Mouse (Mus musculus) embryonic facial prominence, embryonic 11.5 days (tissue): ENCODE measurements around the gene Ankrd63. TPM values are rescaled to one million over a fixed set of nuclear protein-coding genes. Genes with fewer than 3 reads are reported as not detected.

Experiments used
- ATAC-seq: fragments of 200-750 bp; cut with Nextera tagmentation; replicated peaks from 2 replicates; pipeline ENCODE4 v1.8.0; 2017; ENCODE audit warnings: low read depth; ENCODE audit not compliant: insufficient number of reproducible peaks, low FRiP score, low TSS enrichment
- DNase-seq: peaks from one replicate; pipeline ENCODE4 v3.0.0-alpha.2; 2015; ENCODE audit warnings: low spot score
- H3K27ac ChIP-seq: fragments of 300-500 bp; sonication (generic); replicated peaks from 2 replicates; pipeline ENCODE4 v1.5.1; 2014; ENCODE audit warnings: mild to moderate bottlenecking, low read depth, low read length, control low read depth
- H3K27me3 ChIP-seq: fragments of 300-500 bp; sonication (generic); 2 replicates; pipeline ENCODE4 v1.6.1; 2014; ENCODE audit warnings: mild to moderate bottlenecking, low read length, moderate library complexity, mixed read lengths; ENCODE audit not compliant: control insufficient read depth, insufficient read depth
- H3K36me3 ChIP-seq: fragments of 300-500 bp; sonication (generic); replicated peaks from 2 replicates; pipeline ENCODE4 v1.6.1; 2014; ENCODE audit warnings: low read depth, mild to moderate bottlenecking, low read length, moderate library complexity, mixed read lengths; ENCODE audit not compliant: control insufficient read depth, insufficient read depth
- H3K4me1 ChIP-seq: fragments of 300-500 bp; sonication (generic); 2 replicates; pipeline ENCODE4 v1.6.1; 2014; ENCODE audit warnings: low read length, mixed read lengths; ENCODE audit not compliant: control insufficient read depth, insufficient read depth
- H3K4me2 ChIP-seq: fragments of 300-500 bp; sonication (generic); 2 replicates; pipeline ENCODE4 v1.6.1; 2014; ENCODE audit warnings: low read depth, mild to moderate bottlenecking, control low read depth, low read length, moderate library complexity
- H3K4me3 ChIP-seq: fragments of 300-500 bp; sonication (generic); 2 replicates; pipeline ENCODE4 v1.5.1; 2014; ENCODE audit warnings: low read depth, low read length, control low read depth
- H3K9ac ChIP-seq: fragments of 300-500 bp; sonication (generic); replicated peaks from 2 replicates; pipeline ENCODE4 v1.6.1; 2014; ENCODE audit warnings: mild to moderate bottlenecking, control low read depth, low read length
- H3K9me3 ChIP-seq: fragments of 300-500 bp; sonication (generic); replicated peaks from 2 replicates; pipeline ENCODE4 v1.6.1; 2016; ENCODE audit warnings: mild to moderate bottlenecking, low read length, inconsistent platforms, mixed read lengths; ENCODE audit not compliant: control insufficient read depth
- WGBS: fragments of 180-500 bp; shearing (Covaris S2); extraction: QIAGEN DNeasy Blood & Tissue Kit; methylation state at CpG from one replicate; pipeline ENCODE4 v1.1.7; 2014; 5-methylcytosine and 5-hydroxymethylcytosine counted together
- polyA plus RNA-seq: library from polyadenylated mRNA; unstranded; fragments of >200 nt; fragmentation: Nextera tagmentation; extraction: Ambion mirVana; gene quantifications from 2 replicates; pipeline ENCODE4 v1.2.1, GENCODE M21; 2014

Gene Ankrd63
- polyA plus RNA-seq, 1 experiment from 2014 or later: not detected

- Histone ChIP-seq H3K4me1 (peaks cover 4% of the 10 kb centered on the region), H3K27me3 (peaks cover 7% of the 10 kb centered on the region), H3K4me2 (peak within 1 kb of the TSS; percentile 98), H3K36me3 (no peaks in the 10 kb centered on the region), H3K4me3 (peak within 1 kb of the TSS; percentile 89), H3K9ac (peak within 1 kb of the TSS; percentile 85), H3K27ac (no peak within 1 kb of the TSS; the same call in 1 of the 2 replicates), H3K9me3 (no peaks in the 10 kb centered on the region)
- ATAC-seq (peak; percentile 85), DNase-seq (peak; percentile 93)
- WGBS: under 1% methylated on average over 40 of the region's 57 CpGs
Observed at GRCm38 (mm10) chr2:118745232-118745884, 41.6 kb upstream of the Ankrd63 start, which contains the start of gene Inafm2. Inafm2 (plus strand) TSS chr2:118745758.

- no peak overlapping the region for H3K27ac ChIP-seq
- no peaks in the 10 kb centered on the region for H3K9me3 ChIP-seq
- WGBS: 9% methylated on average over 7 of the region's 7 CpGs
- no peak overlapping the region for H3K4me2 ChIP-seq
- ATAC-seq (no peak), DNase-seq (no peak)
- no peaks in the 10 kb centered on the region for H3K36me3 ChIP-seq
- H3K4me3 ChIP-seq: no peak overlapping the region; the same call in 1 of the 2 replicates
- H3K4me1 ChIP-seq: peaks cover 4% of the 10 kb centered on the region
- no peak overlapping the region for H3K9ac ChIP-seq
- H3K27me3 ChIP-seq: peaks cover 7% of the 10 kb centered on the region
Observed at GRCm38 (mm10) chr2:118744621-118745020, 40.9 kb upstream of the Ankrd63 start.

GRCm38 (mm10) chr2:118743261-118743943 lies 39.6 kb upstream of the Ankrd63 start:
- no peak overlapping the region for H3K4me2 ChIP-seq

GRCm38 (mm10) chr2:118741183-118741582 lies 37.4 kb upstream of the Ankrd63 start:
- H3K36me3 ChIP-seq: no peaks in the 10 kb centered on the region
- DNase-seq: no peak
- no peak for ATAC-seq
- no peak overlapping the region for H3K4me2 ChIP-seq
- 74% methylated on average over 9 of the region's 9 CpGs for WGBS
- H3K9me3 ChIP-seq: no peaks in the 10 kb centered on the region
- H3K4me1 ChIP-seq: peaks cover 4% of the 10 kb centered on the region
- H3K9ac ChIP-seq: no peak overlapping the region
- no peak overlapping the region for H3K4me3 ChIP-seq
- no peak overlapping the region for H3K27ac ChIP-seq
- peaks cover 7% of the 10 kb centered on the region for H3K27me3 ChIP-seq

More at GRCm38 (mm10) chr2:118743261-118743943, 39.6 kb upstream of the Ankrd63 start:
- DNase-seq (peak; percentile 78), ATAC-seq (no peak)
- Histone ChIP-seq H3K4me1 (peaks cover 4% of the 10 kb centered on the region), H3K9me3 (no peaks in the 10 kb centered on the region), H3K4me3 (no peak overlapping the region), H3K9ac (no peak overlapping the region), H3K27me3 (peaks cover 7% of the 10 kb centered on the region), H3K36me3 (no peaks in the 10 kb centered on the region), H3K27ac (no peak overlapping the region)
- WGBS: 27% methylated on average over 8 of the region's 8 CpGs

GRCm38 (mm10) chr2:118740341-118740740 lies 36.6 kb upstream of the Ankrd63 start:
- WGBS: 63% methylated on average over 3 of the region's 3 CpGs
- no peak for ATAC-seq
- Histone ChIP-seq H3K4me2 (no peak overlapping the region), H3K27me3 (peaks cover 7% of the 10 kb centered on the region), H3K36me3 (no peaks in the 10 kb centered on the region), H3K9me3 (no peaks in the 10 kb centered on the region), H3K9ac (no peak overlapping the region), H3K27ac (no peak overlapping the region), H3K4me3 (no peak overlapping the region), H3K4me1 (peaks cover 4% of the 10 kb centered on the region)
- DNase-seq: no peak

- Histone ChIP-seq H3K4me3 (no peak overlapping the region), H3K36me3 (no peaks in the 10 kb centered on the region), H3K27me3 (no peaks in the 10 kb centered on the region), H3K4me2 (no peak overlapping the region), H3K9me3 (no peaks in the 10 kb centered on the region), H3K9ac (no peak overlapping the region), H3K27ac (no peak overlapping the region), H3K4me1 (0 out of 2 replicates have a peak, but pooled peaks cover 4% of the 10 kb centered on the region)
- 72% methylated on average over 5 of the region's 5 CpGs for WGBS
- DNase-seq: no peak
- ATAC-seq: no peak
Observed at GRCm38 (mm10) chr2:118733341-118733740, 29.6 kb upstream of the Ankrd63 start.

GRCm38 (mm10) chr2:118731981-118732380 lies 28.2 kb upstream of the Ankrd63 start:
- H3K4me3 ChIP-seq: no peak overlapping the region
- H3K27me3 ChIP-seq: no peaks in the 10 kb centered on the region
- no peak overlapping the region for H3K27ac ChIP-seq
- H3K36me3 ChIP-seq: no peaks in the 10 kb centered on the region
- H3K9me3 ChIP-seq: no peaks in the 10 kb centered on the region
- H3K4me2 ChIP-seq: no peak overlapping the region
- DNase-seq: no peak
- 84% methylated on average over 5 of the region's 5 CpGs for WGBS
- 0 out of 2 replicates have a peak, but pooled peaks cover 4% of the 10 kb centered on the region for H3K4me1 ChIP-seq
- H3K9ac ChIP-seq: no peak overlapping the region
- no peak for ATAC-seq

GRCm38 (mm10) chr2:118730622-118730915 lies 26.8 kb upstream of the Ankrd63 start:
- Histone ChIP-seq H3K36me3 (no peaks in the 10 kb centered on the region), H3K9ac (no peak overlapping the region), H3K4me3 (no peak overlapping the region), H3K4me2 (no peak overlapping the region), H3K27me3 (no peaks in the 10 kb centered on the region), H3K4me1 (0 out of 2 replicates have a peak, but pooled peaks cover 4% of the 10 kb centered on the region), H3K9me3 (no peaks in the 10 kb centered on the region), H3K27ac (no peak overlapping the region)
- ATAC-seq: no peak
- DNase-seq: peak; percentile 53
- WGBS: 8% methylated on average over 3 of the region's 3 CpGs
